Mouse (Mus musculus): ENCODE measurements at regions not wholly inside any gene's neighbourhood (a gene's known extent, or its start where the extent isn't known, plus 50 kb on each side); places are given as distances from the start of the nearest gene placed in this dataset.

GRCm38 (mm10) chr16:75439296-75439695, 146.6 kb downstream of the Lipi start:
- WGBS (ENCODE audit: insufficient replicate concordance): 78% methylated on average over 3 of the region's 3 CpGs

DNA sequence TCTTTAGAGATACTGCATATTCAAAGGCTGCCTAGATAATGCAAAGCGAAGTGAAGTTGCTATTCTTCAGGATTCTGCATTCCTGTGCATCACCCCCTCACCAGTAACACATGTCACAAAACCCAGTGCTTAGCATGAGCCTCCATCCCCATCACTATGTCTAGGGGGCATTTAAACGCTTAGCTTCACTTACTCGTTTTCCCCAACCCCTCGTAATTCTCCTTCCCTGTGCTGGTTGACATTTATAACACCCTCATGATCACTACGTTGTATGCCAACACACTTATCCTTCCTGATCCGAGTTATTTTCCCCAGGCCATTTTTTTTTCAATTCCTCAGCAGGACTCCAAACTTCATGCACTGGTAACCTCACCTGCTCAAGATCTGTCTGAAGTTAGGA, 152.6 kb downstream of the Lipi start:
- DNase-seq (ENCODE audit: low read depth in 3 of 3, low spot score in 3 of 3) (no peak), ATAC-seq (ENCODE audit: insufficient read depth) (no peak)
- H3K4me1 ChIP-seq (replicated peaks; ENCODE audit: control insufficient read depth in 2 of 2, insufficient read depth in 2 of 2, low read length in 1 of 2): no peaks in the 10 kb centered on the region
- no peak for TF ChIP-seq CTCF (IDR thresholded peaks at IDR 0.05; ENCODE audit: low read depth)
- TF ChIP-seq EP300 (IDR thresholded peaks at IDR 0.05; ENCODE audit: low read depth): no peak
- no peaks in the 10 kb centered on the region for H3K36me3 ChIP-seq (replicated peaks; ENCODE audit: control insufficient read depth, insufficient read depth, low read depth)
- H3K27ac ChIP-seq: no peak overlapping the region
- H3K9me3 ChIP-seq (ENCODE audit: control insufficient read depth, low read length): no peaks in the 10 kb centered on the region
- 47% methylated on average over 6 of the region's 6 CpGs for WGBS (ENCODE audit: insufficient replicate concordance)
- no peak overlapping the region for H3K4me3 ChIP-seq (ENCODE audit: insufficient read depth in 1 of 2, low read depth in 2 of 2, low read length in 2 of 2)
- no peaks in the 10 kb centered on the region for H3K27me3 ChIP-seq (ENCODE audit: control insufficient read depth, insufficient read depth, low read length)
- H3K9ac ChIP-seq (replicated peaks): no peak overlapping the region
- no peak overlapping the region for H3K4me2 ChIP-seq (ENCODE audit: low read depth)

More at GRCm38 (mm10) chr16:75439296-75439695, 146.6 kb downstream of the Lipi start:
- Histone ChIP-seq H3K27ac (no peak overlapping the region), H3K36me3 (replicated peaks; ENCODE audit: control insufficient read depth, insufficient read depth, low read depth) (no peaks in the 10 kb centered on the region), H3K27me3 (ENCODE audit: control insufficient read depth, insufficient read depth, low read length) (no peaks in the 10 kb centered on the region), H3K4me2 (ENCODE audit: low read depth) (no peak overlapping the region), H3K9ac (replicated peaks) (no peak overlapping the region), H3K4me1 (replicated peaks; ENCODE audit: control insufficient read depth in 2 of 2, insufficient read depth in 2 of 2, low read length in 1 of 2) (no peaks in the 10 kb centered on the region), H3K4me3 (ENCODE audit: insufficient read depth in 1 of 2, low read depth in 2 of 2, low read length in 2 of 2) (no peak overlapping the region), H3K9me3 (ENCODE audit: control insufficient read depth, low read length) (no peaks in the 10 kb centered on the region)
- DNase-seq (ENCODE audit: low read depth in 3 of 3, low spot score in 3 of 3): no peak
- ATAC-seq (ENCODE audit: insufficient read depth): no peak
- TF ChIP-seq CTCF (IDR thresholded peaks at IDR 0.05; ENCODE audit: low read depth) (no peak), EP300 (IDR thresholded peaks at IDR 0.05; ENCODE audit: low read depth) (no peak)

DNA sequence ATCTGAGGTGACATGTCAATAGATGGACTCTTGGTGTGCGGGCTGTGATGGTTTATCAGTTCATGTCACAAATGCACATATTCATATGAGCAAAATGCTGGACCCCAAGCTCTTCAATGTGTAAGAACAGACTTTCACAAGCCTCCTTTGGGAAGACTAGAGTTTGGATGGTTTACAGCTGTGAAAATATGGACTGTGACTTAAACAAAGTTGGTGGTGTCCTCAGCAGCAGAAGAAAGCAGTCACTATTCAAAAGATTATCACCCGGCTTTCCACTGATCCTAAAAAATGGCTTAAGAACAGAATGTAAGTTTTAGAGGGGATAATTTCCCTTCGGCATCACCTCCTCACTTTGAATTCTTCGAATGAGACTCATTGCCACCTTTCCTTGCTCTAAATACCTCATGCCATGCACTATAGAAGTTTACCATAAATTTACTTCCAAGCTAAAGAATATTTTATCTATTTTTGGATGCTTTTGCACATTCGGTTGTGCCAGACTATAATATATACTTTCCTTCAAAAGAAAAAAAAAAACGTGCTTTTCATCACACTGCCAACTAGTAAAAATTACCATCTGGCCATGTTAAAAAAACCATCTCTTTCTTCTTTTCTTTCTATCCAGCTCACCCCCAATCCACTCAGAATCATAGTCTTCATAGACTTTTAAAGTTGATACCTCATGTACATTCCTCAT, 201.2 kb downstream of the Lipi start:
- Histone ChIP-seq H3K9me3 (ENCODE audit: control insufficient read depth, low read length) (no peaks in the 10 kb centered on the region), H3K36me3 (replicated peaks; ENCODE audit: control insufficient read depth, insufficient read depth, low read depth) (no peaks in the 10 kb centered on the region), H3K27ac (no peak overlapping the region), H3K4me2 (ENCODE audit: low read depth) (no peak overlapping the region), H3K9ac (replicated peaks) (no peak overlapping the region), H3K4me1 (replicated peaks; ENCODE audit: control insufficient read depth in 2 of 2, insufficient read depth in 2 of 2, low read length in 1 of 2) (no peaks in the 10 kb centered on the region), H3K27me3 (ENCODE audit: control insufficient read depth, insufficient read depth, low read length) (no peaks in the 10 kb centered on the region), H3K4me3 (ENCODE audit: insufficient read depth in 1 of 2, low read depth in 2 of 2, low read length in 2 of 2) (no peak overlapping the region)
- ATAC-seq (ENCODE audit: insufficient read depth) (no peak), DNase-seq (ENCODE audit: low read depth in 3 of 3, low spot score in 3 of 3) (no peak)
- 58% methylated on average over 6 of the region's 6 CpGs for WGBS (ENCODE audit: insufficient replicate concordance)
- TF ChIP-seq CTCF (IDR thresholded peaks at IDR 0.05; ENCODE audit: low read depth) (no peak), EP300 (IDR thresholded peaks at IDR 0.05; ENCODE audit: low read depth) (no peak)

DNA sequence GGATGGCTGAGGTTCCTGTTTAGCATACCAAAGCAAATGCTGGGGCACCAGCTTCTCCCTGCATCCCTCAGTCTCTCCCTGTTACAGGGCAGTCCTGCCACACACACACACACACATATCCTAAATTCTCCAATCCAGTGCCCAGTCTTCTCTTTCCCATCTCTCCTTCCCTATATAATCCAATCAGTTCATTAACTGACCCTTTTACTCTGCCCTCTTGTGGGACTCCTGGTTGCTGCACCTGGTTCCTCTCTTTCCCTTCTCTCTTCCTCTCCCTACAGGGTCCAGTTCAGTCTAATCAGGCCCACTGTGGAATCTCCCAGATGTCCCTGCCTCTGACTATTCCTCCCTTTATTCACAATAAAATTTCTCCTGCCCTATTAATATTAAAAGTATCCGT, 204.7 kb downstream of the Lipi start:
- no peak overlapping the region for H3K4me2 ChIP-seq (ENCODE audit: low read depth)
- no peaks in the 10 kb centered on the region for H3K36me3 ChIP-seq (replicated peaks; ENCODE audit: control insufficient read depth, insufficient read depth, low read depth)
- TF ChIP-seq CTCF (IDR thresholded peaks at IDR 0.05; ENCODE audit: low read depth): no peak
- TF ChIP-seq EP300 (IDR thresholded peaks at IDR 0.05; ENCODE audit: low read depth): no peak
- H3K9ac ChIP-seq (replicated peaks): no peak overlapping the region
- DNase-seq (ENCODE audit: low read depth in 3 of 3, low spot score in 3 of 3): no peak
- ATAC-seq (ENCODE audit: insufficient read depth): no peak
- no peaks in the 10 kb centered on the region for H3K9me3 ChIP-seq (ENCODE audit: control insufficient read depth, low read length)
- H3K4me1 ChIP-seq (replicated peaks; ENCODE audit: control insufficient read depth in 2 of 2, insufficient read depth in 2 of 2, low read length in 1 of 2): no peaks in the 10 kb centered on the region
- WGBS (ENCODE audit: insufficient replicate concordance): 36% methylated on average over 1 of the region's 1 CpGs
- no peak overlapping the region for H3K27ac ChIP-seq
- no peaks in the 10 kb centered on the region for H3K27me3 ChIP-seq (ENCODE audit: control insufficient read depth, insufficient read depth, low read length)
- H3K4me3 ChIP-seq (ENCODE audit: insufficient read depth in 1 of 2, low read depth in 2 of 2, low read length in 2 of 2): no peak overlapping the region

- ATAC-seq (ENCODE audit: insufficient read depth) (no peak), DNase-seq (ENCODE audit: low read depth in 3 of 3, low spot score in 3 of 3) (no peak)
- no peak overlapping the region for H3K27ac ChIP-seq
- no peaks in the 10 kb centered on the region for H3K27me3 ChIP-seq (ENCODE audit: control insufficient read depth, insufficient read depth, low read length)
- no peak overlapping the region for H3K9ac ChIP-seq (replicated peaks)
- TF ChIP-seq EP300 (IDR thresholded peaks at IDR 0.05; ENCODE audit: low read depth) (no peak), CTCF (IDR thresholded peaks at IDR 0.05; ENCODE audit: low read depth) (no peak)
- H3K4me2 ChIP-seq (ENCODE audit: low read depth): no peak overlapping the region
- no peak overlapping the region for H3K4me3 ChIP-seq (ENCODE audit: insufficient read depth in 1 of 2, low read depth in 2 of 2, low read length in 2 of 2)
- no peaks in the 10 kb centered on the region for H3K36me3 ChIP-seq (replicated peaks; ENCODE audit: control insufficient read depth, insufficient read depth, low read depth)
- no peaks in the 10 kb centered on the region for H3K9me3 ChIP-seq (ENCODE audit: control insufficient read depth, low read length)
- no peaks in the 10 kb centered on the region for H3K4me1 ChIP-seq (replicated peaks; ENCODE audit: control insufficient read depth in 2 of 2, insufficient read depth in 2 of 2, low read length in 1 of 2)
- 60% methylated on average over 5 of the region's 5 CpGs for WGBS (ENCODE audit: insufficient replicate concordance)
Observed at GRCm38 (mm10) chr16:75369700-75370099, 216.2 kb downstream of the Lipi start.
